Mouse (Mus musculus) cortical plate, adult 2 months (tissue): ENCODE measurements around the gene Id3.

Source experiments
- CTCF ChIP-seq: fragments of 200-500 bp; IDR thresholded peaks from 2 replicates; pipeline ENCODE4 v1.5.1; 2011; ENCODE audit warnings: mild to moderate bottlenecking, control low read depth, low read length; ENCODE audit not compliant: insufficient read depth; ENCODE audit errors: extremely low read depth
- POLR2A ChIP-seq: fragments of 200-500 bp; IDR thresholded peaks from 2 replicates; pipeline ENCODE4 v1.6.1; 2011; ENCODE audit warnings: mild to moderate bottlenecking, low read length, control low read depth; ENCODE audit not compliant: insufficient read depth; ENCODE audit errors: extremely low read depth

DNA sequence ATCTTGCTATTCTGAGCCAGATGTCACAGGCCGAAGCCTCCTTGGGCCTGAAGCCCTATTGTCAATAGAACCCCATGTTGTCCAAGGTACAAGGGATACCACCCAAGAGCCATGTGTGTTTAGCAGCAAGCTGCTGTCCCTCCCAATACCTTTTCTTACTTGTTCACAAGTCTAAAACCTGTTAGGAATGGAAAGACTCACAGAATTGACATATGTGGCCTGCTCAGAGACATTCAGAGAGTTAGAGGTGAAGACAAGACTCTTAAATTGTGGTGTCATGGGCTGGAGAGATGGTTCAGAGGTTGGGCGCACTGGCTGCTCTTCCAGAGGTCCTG, 5.7 kb downstream of the Id3 start:
- TF ChIP-seq CTCF (no peak), POLR2A (no peak)
